Mouse (Mus musculus): ENCODE data around the gene 2200002D01Rik. TPM values are rescaled to one million over a fixed set of nuclear protein-coding genes. Genes with fewer than 3 reads are reported as not detected.

The 2200002D01Rik gene
- total RNA-seq, 2 experiments from 2014 or later, result 1.8 to 2.8 TPM

Other genes starting within 250 kb of the 2200002D01Rik start
- 1 to 10 TPM in 1 of 2 experiments, under 1 TPM in 1; 0.23 to 1.0 TPM for gene Ryr1, start 123.3 kb downstream of the 2200002D01Rik start, total RNA-seq (2021)
- gene Rasgrp4, start 113.6 kb downstream of the 2200002D01Rik start, total RNA-seq (2021), result 1 to 10 TPM; 1.4 to 1.9 TPM
- gene Fam98c, start 92.2 kb downstream of the 2200002D01Rik start, total RNA-seq (2021), result 1 to 10 TPM; 9.1 to 9.8 TPM
- under 1 TPM; 0.64 to 0.83 TPM for gene Ggn, start 78.3 kb downstream of the 2200002D01Rik start, total RNA-seq (2021)
- gene Spred3, start 78.1 kb downstream of the 2200002D01Rik start, total RNA-seq (2021), result 1 to 10 TPM; 5.3 to 7.0 TPM
- gene Psmd8, start 67.8 kb downstream of the 2200002D01Rik start, total RNA-seq (2021), result 100 to 1,000 TPM; 180 to 223 TPM
- under 1 TPM; 0.66 to 0.90 TPM for gene Catsperg1, start 34.4 kb downstream of the 2200002D01Rik start, total RNA-seq (2021)
- gene Kcnk6, start 16.0 kb downstream of the 2200002D01Rik start, total RNA-seq (2021), result 1 to 10 TPM; 1.7 to 2.6 TPM
- 10 to 100 TPM; 45.5 to 64.9 TPM for gene Yif1b, start 10.1 kb downstream of the 2200002D01Rik start, total RNA-seq (2021)
- 10 to 100 TPM; 48.4 to 83.8 TPM for gene Spint2, start 33.4 kb upstream of the 2200002D01Rik start, total RNA-seq (2021)
- gene Ppp1r14a, start 40.8 kb upstream of the 2200002D01Rik start, total RNA-seq (2021), result 1 to 10 TPM; 4.8 TPM
- gene Dpf1, start 55.5 kb upstream of the 2200002D01Rik start, total RNA-seq (2021), result 1 to 10 TPM; 1.8 to 4.5 TPM

Data from adrenal gland, adult 18-20 months (tissue).